In the genomic region with DNA sequence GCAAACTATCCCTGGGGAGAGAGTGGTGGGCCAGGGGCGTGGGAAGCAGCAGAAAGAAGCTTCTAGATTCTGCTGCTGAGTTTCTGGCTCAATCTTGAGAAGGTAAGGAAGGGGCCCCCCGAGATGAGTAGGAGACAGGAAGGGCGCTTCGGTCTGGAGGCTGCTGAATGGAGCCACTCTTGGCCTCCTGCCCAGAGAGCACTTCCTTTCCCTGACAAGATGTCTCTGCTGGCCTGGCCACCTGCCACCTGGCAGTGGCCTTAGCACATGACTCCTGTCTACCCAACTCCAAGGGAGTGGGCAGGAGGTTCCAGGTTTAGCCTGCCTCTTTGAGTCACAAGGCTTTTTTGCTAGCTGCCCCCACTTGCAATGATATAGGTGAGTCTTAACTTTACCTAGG, we compare ENCODE assay signal across 7 mouse cellular contexts. TPM values are rescaled to one million over a fixed set of nuclear protein-coding genes. Genes with fewer than 3 reads are reported as not detected.
DNase-seq lines count a peak whose midpoint lies in the region; ATAC-seq lines count a peak whose summit lies in the region.

No protein-coding gene starts in this region.

- peak; percentile 80 for DNase-seq in MEL-GATA-1-ER (ENCODE audit: extremely low read depth, low read depth)
- peak; percentile 89 to 90 for DNase-seq in adrenal gland, postnatal 36 days
- peak; percentile 70 for DNase-seq in gastrocnemius, adult 18-20 months (ENCODE audit: low spot score)
- peak; percentile 57 for DNase-seq in hindbrain, embryonic 14.5 days (ENCODE audit: low spot score)
- DNase-seq in layer of hippocampus, postnatal 36 days: peak; percentile 43 to 63
- peak; percentile 93 for DNase-seq in lung, postnatal 14 days
- peak; percentile 30 to 70 for DNase-seq in spleen, postnatal 4 days (ENCODE audit: low spot score in 2 of 2)

- WGBS in hindbrain, embryonic 14.5 days: 48% methylated on average over 4 of the region's 4 CpGs

- no peaks in the 10 kb centered on the region for H3K9me3 ChIP-seq in hindbrain, embryonic 14.5 days (ENCODE audit: control insufficient read depth, low read length)

- H3K27ac ChIP-seq in hindbrain, embryonic 14.5 days: no peak overlapping the region

- no peaks in the 10 kb centered on the region for H3K27me3 ChIP-seq in hindbrain, embryonic 14.5 days (ENCODE audit: control insufficient read depth, insufficient read depth, low read length)

- H3K4me2 ChIP-seq in hindbrain, embryonic 14.5 days (replicated peaks): no peak overlapping the region

- peaks cover 10% of the 10 kb centered on the region for H3K4me1 ChIP-seq in hindbrain, embryonic 14.5 days (replicated peaks; ENCODE audit: control insufficient read depth, insufficient read depth, low read length)

- H3K4me3 ChIP-seq in hindbrain, embryonic 14.5 days (replicated peaks; ENCODE audit: low read length): no peak overlapping the region

- ATAC-seq in hindbrain, embryonic 14.5 days (ENCODE audit: low FRiP score): peak; percentile 74; the same call in 1 of the 2 replicates

- H3K9ac ChIP-seq in hindbrain, embryonic 14.5 days: no peak overlapping the region

- no peaks in the 10 kb centered on the region for H3K36me3 ChIP-seq in hindbrain, embryonic 14.5 days (replicated peaks; ENCODE audit: control insufficient read depth, insufficient read depth)

RNA-seq across cellular contexts. Expression of gene Zfp697, which starts 35.1 kb away (rescaled TPM):
- total RNA-seq in adrenal gland, postnatal 36 days (2021): 1 to 10 TPM; 5.1 to 5.8 TPM
- total RNA-seq in gastrocnemius, adult 18-20 months (2021): 1 to 10 TPM in 1 of 2 experiments, under 1 TPM in 1; 0.78 to 2.0 TPM
- polyA plus RNA-seq in hindbrain, embryonic 14.5 days (2014; fragmentation: Nextera tagmentation; extraction: Ambion mirVana): 20.6 and 21.5 TPM in 2 replicates
- total RNA-seq in layer of hippocampus, postnatal 36 days (2021): 10 to 100 TPM; 27.8 to 28.2 TPM

RNA-seq across cellular contexts. Expression of gene Gm4450, which starts 39.6 kb away (rescaled TPM):
- not detected for total RNA-seq in adrenal gland, postnatal 36 days (2021)
- total RNA-seq in gastrocnemius, adult 18-20 months (2021): not detected
- 0.12 TPM in 2 replicates for polyA plus RNA-seq in hindbrain, embryonic 14.5 days (2014; fragmentation: Nextera tagmentation; extraction: Ambion mirVana)
- not detected for total RNA-seq in layer of hippocampus, postnatal 36 days (2021)

Comparison
In these comparisons a context has a peak if more than half of its experiments do, and no peak if none do; other contexts are left out.
1. RNA of gene Zfp697, which starts 35.1 kb away (total RNA-seq): 27.8 to 28.2 TPM in layer of hippocampus, postnatal 36 days; 5.1 to 5.8 TPM in adrenal gland, postnatal 36 days and 0.78 to 2.0 TPM in gastrocnemius, adult 18-20 months; every median in the first group is over 4 times any median in the second.
2. Peak in every context shown above with its lines, with median percentiles within 50 percentile points of each other: DNase-seq.